Mouse (Mus musculus) liver, embryonic 15.5 days (tissue): ENCODE data around the gene Tmem239. TPM values are rescaled to one million over a fixed set of nuclear protein-coding genes. Genes with fewer than 3 reads are reported as not detected.

Source experiments
- ATAC-seq: fragments of 200-750 bp; cut with Nextera tagmentation; 2 replicates; pipeline ENCODE4 v1.8.0; 2017; ENCODE audit warnings: moderate number of reproducible peaks, mild to moderate bottlenecking, moderate library complexity; ENCODE audit not compliant: insufficient read depth
- H3K27ac ChIP-seq: fragments of 300-500 bp; sonication (generic); replicated peaks from 2 replicates; pipeline ENCODE4 v1.5.1; 2015; ENCODE audit warnings: mild to moderate bottlenecking, inconsistent platforms
- H3K27me3 ChIP-seq: fragments of 300-500 bp; sonication (generic); 2 replicates; pipeline ENCODE4 v1.6.1; 2015; ENCODE audit warnings: mild to moderate bottlenecking, inconsistent platforms
- H3K36me3 ChIP-seq: fragments of 300-500 bp; sonication (generic); replicated peaks from 2 replicates; pipeline ENCODE4 v1.6.1; 2015; ENCODE audit warnings: moderate library complexity, mild to moderate bottlenecking, inconsistent platforms
- H3K4me1 ChIP-seq: fragments of 300-500 bp; sonication (generic); replicated peaks from 2 replicates; pipeline ENCODE4 v1.6.1; 2015; ENCODE audit warnings: inconsistent platforms
- H3K4me2 ChIP-seq: fragments of 300-500 bp; sonication (generic); 2 replicates; pipeline ENCODE4 v1.6.1; 2015; ENCODE audit warnings: moderate library complexity, mild to moderate bottlenecking, inconsistent platforms
- H3K4me3 ChIP-seq: fragments of 300-500 bp; sonication (generic); replicated peaks from 2 replicates; pipeline ENCODE4 v1.5.1; 2015; ENCODE audit warnings: mild to moderate bottlenecking, inconsistent platforms
- H3K9ac ChIP-seq: fragments of 300-500 bp; sonication (generic); 2 replicates; pipeline ENCODE4 v1.6.1; 2015; ENCODE audit warnings: moderate library complexity, mild to moderate bottlenecking, inconsistent platforms
- H3K9me3 ChIP-seq: fragments of 300-500 bp; sonication (generic); replicated peaks from 2 replicates; pipeline ENCODE4 v1.6.1; 2016; ENCODE audit warnings: inconsistent platforms
- WGBS: fragments of 180-500 bp; shearing (Covaris S2); methylation state at CpG from one replicate; pipeline ENCODE4 v1.1.7; 2015; ENCODE audit warnings: mixed read lengths; ENCODE audit not compliant: insufficient replicate concordance; 5-methylcytosine and 5-hydroxymethylcytosine counted together
- polyA plus RNA-seq: library from polyadenylated mRNA; unstranded; fragments of >200 nt; fragmentation: Nextera tagmentation; extraction: Ambion mirVana; gene quantifications from 2 replicates; pipeline ENCODE4 v1.2.1, GENCODE M21; 2015

Tmem239 gene
- polyA plus RNA-seq, 1 experiment from 2014 or later, result not detected

DNA sequence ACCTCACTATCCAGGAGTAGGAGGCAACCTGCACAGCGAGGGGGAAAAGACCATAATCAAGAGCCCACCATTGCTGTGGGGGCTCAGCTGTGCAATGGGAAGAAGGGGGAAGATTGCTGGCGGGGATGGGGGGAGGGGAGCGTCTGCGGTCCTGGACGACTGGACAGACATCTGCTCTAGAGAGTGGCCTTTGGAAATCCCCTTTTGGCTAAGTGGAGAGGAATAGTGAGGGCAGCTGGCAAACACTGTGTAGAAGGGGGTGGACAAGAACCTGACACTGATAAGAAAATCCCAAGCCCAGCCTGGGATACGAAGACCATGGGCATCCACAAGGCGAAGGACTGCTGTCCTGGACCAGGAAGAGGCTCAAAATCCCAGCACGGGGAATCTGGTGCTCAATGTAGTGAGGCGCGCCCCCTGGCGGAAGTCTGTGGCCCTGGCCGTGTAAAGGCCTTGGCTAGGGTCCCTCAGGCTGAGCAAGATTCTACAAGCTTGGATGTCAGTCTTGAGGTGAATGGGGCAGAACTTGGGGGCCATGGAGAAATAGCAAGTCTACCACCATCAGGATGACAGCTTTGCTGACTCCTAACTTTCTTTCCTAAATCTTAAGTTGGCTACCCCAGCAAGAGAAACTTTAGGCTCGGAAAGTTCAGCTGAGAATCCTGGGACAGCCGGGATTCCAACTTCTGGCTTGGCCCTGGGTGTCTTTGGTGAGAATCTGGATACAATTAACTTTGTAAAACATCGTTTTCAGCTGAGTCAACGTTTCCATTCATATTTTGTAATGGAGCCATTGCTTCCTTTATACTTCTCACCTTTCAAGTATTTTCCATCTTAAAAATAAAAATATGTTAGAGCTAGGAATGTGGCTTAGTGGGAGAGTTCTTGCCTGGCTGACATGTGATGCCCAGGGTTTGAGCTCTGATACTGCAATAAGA, 5.5 kb downstream of the Tmem239 start:
- no peaks in the 10 kb centered on the region for H3K4me1 ChIP-seq
- H3K9me3 ChIP-seq, result no peaks in the 10 kb centered on the region
- no peak overlapping the region for H3K9ac ChIP-seq
- H3K36me3 ChIP-seq, result no peaks in the 10 kb centered on the region
- no peaks in the 10 kb centered on the region for H3K27me3 ChIP-seq
- H3K27ac ChIP-seq, result no peak overlapping the region
- no peak overlapping the region for H3K4me3 ChIP-seq
- WGBS, result 25% methylated on average over 16 of the region's 16 CpGs
- no peak overlapping the region for H3K4me2 ChIP-seq
- ATAC-seq, result no peak

DNA sequence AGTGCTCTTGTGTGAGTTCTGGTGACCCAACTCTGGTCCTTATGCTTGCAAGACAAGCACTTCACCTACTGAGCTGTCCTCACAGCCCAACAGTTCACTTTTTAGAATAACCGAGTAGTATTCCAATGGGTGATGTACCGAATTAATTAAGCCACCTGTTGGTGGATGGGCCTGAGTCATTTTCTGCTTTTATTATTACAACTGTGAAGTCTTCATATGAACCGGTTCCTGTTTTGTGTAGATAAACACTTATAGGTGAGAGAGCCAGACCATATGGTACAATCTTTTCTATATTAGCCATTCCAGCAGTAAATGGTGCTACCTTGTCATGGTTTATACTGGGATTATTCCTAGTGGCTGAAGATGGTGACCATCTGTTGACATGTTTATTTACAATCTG, 6.5 kb downstream of the Tmem239 start:
- WGBS, result 57% methylated on average over 3 of the region's 3 CpGs
- Histone ChIP-seq H3K27me3 (no peaks in the 10 kb centered on the region), H3K4me1 (no peaks in the 10 kb centered on the region), H3K4me3 (no peak overlapping the region), H3K9ac (no peak overlapping the region), H3K36me3 (no peaks in the 10 kb centered on the region), H3K27ac (no peak overlapping the region), H3K4me2 (no peak overlapping the region), H3K9me3 (no peaks in the 10 kb centered on the region)
- ATAC-seq, result no peak

DNA sequence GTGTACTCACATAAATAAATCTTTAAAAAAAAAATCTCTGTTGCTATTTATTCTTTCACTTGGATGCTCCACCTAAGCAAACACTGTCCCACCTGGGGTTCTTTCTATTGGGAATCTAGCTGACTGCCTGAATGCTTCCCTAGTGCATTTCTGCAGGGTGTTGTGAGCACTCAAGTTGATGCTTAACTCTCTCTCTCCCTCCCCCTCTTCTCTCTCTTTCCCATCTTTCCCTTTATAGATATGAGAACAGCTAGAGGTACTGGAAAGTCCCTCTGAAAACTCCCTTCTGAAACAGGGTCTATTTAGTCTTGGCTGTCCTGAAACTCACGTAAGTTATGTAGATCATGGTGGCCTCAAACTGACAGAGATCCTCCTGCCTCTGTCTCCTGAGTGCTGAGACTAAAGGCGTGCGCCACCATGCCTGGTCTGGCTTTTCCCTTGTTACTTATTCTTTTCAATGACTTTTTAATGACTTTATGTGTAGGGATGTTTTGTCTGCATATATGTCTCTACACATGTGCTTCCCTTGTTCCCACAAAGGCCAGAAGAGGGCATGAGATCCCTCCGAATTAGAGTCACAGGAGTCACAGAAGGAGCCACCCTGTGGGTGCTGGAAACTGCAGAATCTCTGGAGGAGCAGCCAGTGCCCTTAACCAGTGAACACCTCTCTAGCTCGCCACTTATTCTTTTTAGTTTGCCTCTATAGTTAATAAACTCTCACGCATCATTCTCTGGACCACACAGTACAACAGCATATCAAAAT, 8.0 kb downstream of the Tmem239 start:
- H3K27ac ChIP-seq, result no peak overlapping the region
- H3K9ac ChIP-seq, result no peak overlapping the region
- no peak overlapping the region for H3K4me2 ChIP-seq
- no peaks in the 10 kb centered on the region for H3K9me3 ChIP-seq
- H3K27me3 ChIP-seq, result no peaks in the 10 kb centered on the region
- no peak for ATAC-seq
- H3K4me3 ChIP-seq, result no peak overlapping the region
- 0 out of 2 replicates have a peak, but pooled peaks cover 4% of the 10 kb centered on the region for H3K36me3 ChIP-seq
- 61% methylated on average over 6 of the region's 6 CpGs for WGBS
- H3K4me1 ChIP-seq, result no peaks in the 10 kb centered on the region

DNA sequence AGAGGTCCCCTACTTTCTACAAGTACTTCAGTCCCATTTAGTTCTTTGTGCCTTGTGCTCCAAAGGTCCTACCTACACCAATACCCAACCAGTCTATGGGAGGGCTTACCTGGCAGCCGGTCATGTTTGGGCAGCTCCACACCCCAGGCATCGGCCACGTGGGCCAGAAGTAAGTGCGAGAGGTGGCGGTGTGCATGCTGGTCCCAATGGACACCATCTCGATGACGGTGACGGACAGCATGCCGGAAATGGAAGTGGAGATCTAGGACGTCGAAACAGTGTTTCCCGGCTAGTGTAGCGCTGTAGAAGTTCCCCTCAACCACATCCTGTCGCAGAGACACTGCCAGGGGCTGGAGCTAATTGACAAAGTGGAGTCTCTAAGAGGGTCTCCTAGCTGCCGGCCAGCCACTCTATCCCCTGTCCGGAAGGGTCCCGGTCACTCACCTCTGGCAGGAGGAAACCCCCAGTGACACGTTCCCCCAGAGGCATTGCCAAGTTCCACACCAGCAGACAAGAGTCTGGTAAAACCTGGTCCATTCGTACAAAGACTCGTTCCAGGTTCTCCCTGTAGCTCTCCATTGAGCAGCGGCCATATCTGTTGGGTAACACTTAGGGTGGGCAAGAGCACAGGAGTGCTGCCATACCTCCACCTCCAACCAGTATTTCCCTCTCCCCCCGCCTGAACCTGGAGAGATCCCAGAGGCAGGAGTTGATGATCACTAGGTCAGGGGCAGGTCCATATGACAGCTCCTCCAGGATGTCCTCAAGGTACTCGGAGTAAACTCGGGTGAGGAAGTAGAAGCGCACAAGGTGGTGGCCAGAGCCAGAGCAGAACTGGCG, 15.7 kb downstream of the Tmem239 start:
- ATAC-seq, result no peak
- Histone ChIP-seq H3K4me2 (no peak overlapping the region), H3K4me1 (peaks cover 37% of the 10 kb centered on the region), H3K9me3 (no peaks in the 10 kb centered on the region; the same call in 1 of the 2 replicates), H3K9ac (no peak overlapping the region), H3K27ac (no peak overlapping the region), H3K4me3 (no peak overlapping the region), H3K36me3 (0 out of 2 replicates have a peak, but pooled peaks cover 4% of the 10 kb centered on the region), H3K27me3 (no peaks in the 10 kb centered on the region)
- WGBS, result 81% methylated on average over 26 of the region's 26 CpGs

DNA sequence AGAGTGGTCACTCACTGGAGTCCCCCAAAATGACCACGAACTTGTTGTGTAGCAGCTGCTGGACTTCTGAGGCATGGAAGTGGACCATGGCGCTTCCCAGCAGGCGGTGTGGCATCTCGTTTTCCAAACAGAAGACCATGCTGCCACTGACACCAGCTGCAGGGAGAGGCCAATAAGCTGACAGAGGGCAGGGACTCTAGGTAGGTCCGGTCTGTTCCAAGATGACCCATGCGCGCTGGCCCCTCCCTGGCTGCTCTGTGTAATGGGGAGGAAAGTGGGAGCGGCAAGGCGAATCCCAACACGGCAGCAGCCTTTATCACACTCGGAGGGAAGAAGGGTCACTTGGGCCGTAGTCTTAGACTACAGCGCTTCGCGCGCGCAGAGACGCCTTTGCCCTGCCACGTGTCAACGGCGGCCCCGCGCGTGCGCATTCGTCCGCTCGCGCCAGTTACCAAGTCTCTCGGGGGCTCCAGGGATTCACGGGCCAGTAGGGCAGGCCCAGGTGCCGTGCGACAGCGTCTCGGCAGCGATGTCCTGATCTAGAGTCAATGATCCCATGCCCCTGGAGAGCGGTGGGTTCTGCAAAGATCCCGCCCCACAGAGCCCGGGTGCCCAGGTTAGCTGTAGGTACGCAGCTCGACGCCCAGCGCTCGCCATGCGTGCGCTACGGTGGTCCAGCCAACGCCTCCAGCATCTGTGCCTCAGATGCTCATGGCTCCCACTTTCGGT, 17.3 kb downstream of the Tmem239 start:
- Histone ChIP-seq H3K4me1 (peaks cover 42% of the 10 kb centered on the region), H3K27me3 (no peaks in the 10 kb centered on the region), H3K9ac (peak overlapping the region; percentile 86), H3K4me3 (peak overlapping the region; percentile 93), H3K4me2 (peak overlapping the region; percentile 99), H3K36me3 (peaks cover 4% of the 10 kb centered on the region; the same call in 1 of the 2 replicates), H3K9me3 (no peaks in the 10 kb centered on the region; the same call in 1 of the 2 replicates), H3K27ac (peak overlapping the region; percentile 89)
- WGBS, result 14% methylated on average over 49 of the region's 49 CpGs
- ATAC-seq, result peak; percentile 57

DNA sequence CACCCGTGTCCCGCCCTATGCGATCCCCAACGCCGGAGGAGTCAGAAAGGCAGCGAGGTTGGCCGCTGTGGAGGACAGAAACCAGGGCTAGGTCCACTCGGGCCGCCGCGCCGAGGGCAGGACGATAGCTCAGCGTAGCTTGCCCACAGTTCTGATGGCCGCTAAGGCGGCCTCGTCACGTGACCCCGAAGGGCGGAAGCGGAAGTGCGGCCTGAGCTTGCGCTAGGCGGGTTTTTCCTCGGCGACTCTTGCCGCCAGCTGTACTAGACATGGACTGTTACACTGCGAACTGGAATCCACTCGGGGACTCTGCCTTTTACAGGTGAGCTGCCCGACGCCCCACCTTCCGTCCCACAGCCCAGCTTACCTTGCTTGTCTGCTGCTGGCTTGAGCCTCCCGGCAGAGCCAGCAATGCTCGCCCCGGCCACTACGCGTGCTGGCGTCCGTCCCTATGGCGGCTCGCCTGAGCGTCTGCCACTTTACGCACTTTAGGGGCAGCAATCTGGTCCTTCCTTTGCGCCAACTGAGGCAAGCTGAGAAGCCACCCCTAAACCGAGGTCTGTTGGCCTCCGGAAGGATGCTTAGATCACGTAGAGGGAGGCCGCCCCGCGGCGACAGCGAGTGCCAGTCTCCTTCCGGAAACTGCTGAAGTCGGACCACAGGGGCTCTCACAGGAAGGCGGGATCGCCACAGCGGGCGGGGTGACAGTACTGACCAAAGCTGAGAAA, 18.0 kb downstream of the Tmem239 start, which contains the start of the genes Vps16 and Pced1a:
Gene Vps16 (plus strand): TSS at position 214 of the 728 bp plus-strand sequence.
Gene Pced1a (minus strand): TSS at position 576 of the 728 bp plus-strand sequence.
- no peaks in the 10 kb centered on the region for H3K27me3 ChIP-seq
- no peaks in the 10 kb centered on the region; the same call in 1 of the 2 replicates for H3K36me3 ChIP-seq
- H3K9me3 ChIP-seq, result no peaks in the 10 kb centered on the region; the same call in 1 of the 2 replicates
- WGBS, result under 1% methylated on average over 58 of the region's 58 CpGs
- peak within 1 kb of the TSS; percentile 93 for H3K4me3 ChIP-seq
- H3K27ac ChIP-seq, result peak within 1 kb of the TSS; percentile 89
- peak within 1 kb of the TSS; percentile 86 for H3K9ac ChIP-seq
- H3K4me2 ChIP-seq, result peak within 1 kb of the TSS; percentile 99
- peak; percentile 93 for ATAC-seq
- H3K4me1 ChIP-seq, result peaks cover 50% of the 10 kb centered on the region

DNA sequence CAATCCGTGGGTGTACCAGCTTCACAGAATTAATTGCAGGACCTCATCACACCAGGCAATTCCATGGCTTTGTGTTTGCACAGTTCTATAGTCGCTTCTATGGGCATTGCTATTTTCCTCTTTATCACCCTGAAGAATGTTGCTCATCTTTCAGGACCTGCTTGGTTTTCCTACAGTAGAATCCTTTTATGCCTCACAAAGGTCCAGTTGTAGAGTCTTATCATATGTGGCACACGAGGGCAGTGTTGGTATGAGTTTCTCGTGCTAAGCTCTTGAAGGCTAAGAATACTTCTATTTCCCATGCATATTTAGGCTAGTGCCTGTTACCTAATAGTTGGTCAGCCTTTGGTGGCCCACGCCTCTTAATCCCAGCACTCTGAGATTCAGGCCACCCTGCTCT, 18.8 kb downstream of the Tmem239 start:
- WGBS, result 16% methylated on average over 5 of the region's 5 CpGs
- H3K27ac ChIP-seq, result peak overlapping the region; percentile 89

DNA sequence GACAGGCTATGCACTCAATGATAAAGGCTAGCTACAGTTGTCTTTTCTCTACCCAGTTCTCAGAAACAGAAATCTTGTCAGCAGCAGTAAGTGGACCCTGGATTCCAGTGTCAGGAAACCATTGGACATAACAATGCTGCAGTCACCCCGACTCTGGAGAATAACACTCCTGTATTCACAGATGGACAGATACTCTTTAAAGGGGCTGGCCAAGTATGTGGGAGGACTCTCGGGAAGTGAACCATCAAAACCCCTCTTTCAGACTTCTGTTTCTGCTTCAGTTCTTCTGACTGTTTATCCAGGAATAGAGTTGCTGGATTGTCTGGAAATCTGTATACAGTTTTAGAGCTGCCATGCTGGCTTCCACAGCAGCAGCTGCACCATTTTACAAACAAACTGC, 23.6 kb downstream of the Tmem239 start:
- 61% methylated on average over 2 of the region's 2 CpGs for WGBS
- no peak overlapping the region for H3K9ac ChIP-seq
- no peak overlapping the region for H3K4me2 ChIP-seq
- H3K27me3 ChIP-seq, result no peaks in the 10 kb centered on the region
- H3K4me3 ChIP-seq, result no peak overlapping the region
- H3K9me3 ChIP-seq, result no peaks in the 10 kb centered on the region
- peaks cover 40% of the 10 kb centered on the region for H3K4me1 ChIP-seq
- no peak for ATAC-seq
- no peak overlapping the region for H3K27ac ChIP-seq
- peaks cover 15% of the 10 kb centered on the region for H3K36me3 ChIP-seq

More for the DNA sequence above, 18.8 kb downstream of the Tmem239 start:
- Histone ChIP-seq H3K4me3 (peak overlapping the region; percentile 93), H3K4me1 (peaks cover 56% of the 10 kb centered on the region), H3K27me3 (no peaks in the 10 kb centered on the region), H3K36me3 (no peaks in the 10 kb centered on the region; the same call in 1 of the 2 replicates), H3K9me3 (no peaks in the 10 kb centered on the region; the same call in 1 of the 2 replicates), H3K4me2 (peak overlapping the region; percentile 99), H3K9ac (peak overlapping the region; percentile 86)
- no peak for ATAC-seq

DNA sequence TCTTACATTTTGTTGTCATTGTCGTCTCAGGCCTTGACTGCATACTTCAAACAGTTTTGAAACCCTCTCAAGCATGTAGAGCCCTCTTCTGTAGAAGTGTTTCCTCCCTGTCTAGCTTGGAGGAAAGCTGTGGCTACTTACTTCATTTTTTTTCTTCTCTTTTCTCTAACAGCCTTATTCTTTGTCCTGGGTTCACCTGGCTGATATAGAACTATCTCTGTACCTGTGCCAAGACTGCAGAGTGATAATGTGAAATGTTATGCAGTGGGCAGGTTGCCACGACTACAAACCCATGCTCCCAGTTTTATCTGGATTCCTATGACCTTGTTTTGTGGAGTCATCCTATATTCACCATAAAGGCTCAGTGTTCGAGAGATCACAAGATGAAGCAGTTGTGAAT, 24.2 kb downstream of the Tmem239 start:
- peaks cover 15% of the 10 kb centered on the region for H3K36me3 ChIP-seq
- H3K4me2 ChIP-seq, result no peak overlapping the region
- H3K9me3 ChIP-seq, result no peaks in the 10 kb centered on the region
- H3K4me3 ChIP-seq, result no peak overlapping the region
- no peaks in the 10 kb centered on the region for H3K27me3 ChIP-seq
- no peak overlapping the region for H3K27ac ChIP-seq
- WGBS, result 62% methylated on average over 3 of the region's 3 CpGs
- H3K9ac ChIP-seq, result no peak overlapping the region
- ATAC-seq, result no peak
- peaks cover 34% of the 10 kb centered on the region for H3K4me1 ChIP-seq
